Mouse (Mus musculus): Measurements from ENCODE around the gene Zfp459. TPM values are rescaled to one million over a fixed set of nuclear protein-coding genes. Genes with fewer than 3 reads are reported as not detected.
"Not testable (repeated sequence)": the region's sequence is repeated elsewhere in the genome, so short reads cannot be mapped to it uniquely, and the experiment has no call there.

The Zfp459 gene
- polyA plus RNA-seq (2015; fragmentation: Nextera tagmentation; extraction: Ambion mirVana) = 1.3 and 1.8 TPM in 2 replicates

- no peak within 1 kb of the TSS for H3K27ac ChIP-seq (replicated peaks)
- WGBS = 1% methylated on average over 22 of the region's 22 CpGs
- H3K27me3 ChIP-seq = no peaks in the 10 kb centered on the region
- H3K9me3 ChIP-seq = no peaks in the 10 kb centered on the region
- H3K4me1 ChIP-seq = peaks cover 9% of the 10 kb centered on the region; the same call in 1 of the 2 replicates
- no peaks in the 10 kb centered on the region for H3K36me3 ChIP-seq
- H3K4me3 ChIP-seq = peak within 1 kb of the TSS; percentile 49
- peak within 1 kb of the TSS; percentile 91 for H3K4me2 ChIP-seq (replicated peaks)
- peak within 1 kb of the TSS; percentile 53 for H3K9ac ChIP-seq (replicated peaks)
- ATAC-seq (replicated peaks) = peak; percentile 87
Measured at GRCm38 (mm10) chr13:67421207-67421857, at the start of gene Zfp459. Gene Zfp459, minus strand, starts transcription at chr13:67421418.

GRCm38 (mm10) chr13:67469274-67469673, 48.1 kb upstream of the Zfp459 start:
- H3K27ac ChIP-seq (replicated peaks) = no peak overlapping the region
- H3K4me2 ChIP-seq (replicated peaks) = no peak overlapping the region
- H3K27me3 ChIP-seq = no peaks in the 10 kb centered on the region
- ATAC-seq (replicated peaks) = no peak
- H3K4me1 ChIP-seq = no peaks in the 10 kb centered on the region
- H3K4me3 ChIP-seq = no peak overlapping the region
- 91% methylated on average over 3 of the region's 3 CpGs for WGBS
- no peaks in the 10 kb centered on the region for H3K9me3 ChIP-seq
- H3K9ac ChIP-seq (replicated peaks) = no peak overlapping the region
- peaks cover 16% of the 10 kb centered on the region for H3K36me3 ChIP-seq

GRCm38 (mm10) chr13:67463506-67464185, 42.4 kb upstream of the Zfp459 start:
- not testable (repeated sequence) for H3K4me2 ChIP-seq (replicated peaks)
- WGBS = 90% methylated on average over 3 of the region's 5 CpGs

GRCm38 (mm10) chr13:67452021-67452309, 30.7 kb upstream of the Zfp459 start:
- Histone ChIP-seq H3K4me1 (peaks cover 8% of the 10 kb centered on the region), H3K9ac (replicated peaks) (peak overlapping the region; percentile 34; the same call in 1 of the 2 replicates), H3K36me3 (0 out of 2 replicates have a peak, but pooled peaks cover 2% of the 10 kb centered on the region), H3K27me3 (no peaks in the 10 kb centered on the region), H3K27ac (replicated peaks) (no peak overlapping the region), H3K4me3 (peak overlapping the region; percentile 59), H3K9me3 (no peaks in the 10 kb centered on the region), H3K4me2 (replicated peaks) (peak overlapping the region; percentile 68)
- peak; percentile 47; the same call in 1 of the 2 replicates for ATAC-seq (replicated peaks)
- WGBS = 4% methylated on average over 3 of the region's 3 CpGs

More at GRCm38 (mm10) chr13:67463506-67464185, 42.4 kb upstream of the Zfp459 start:
- not testable (repeated sequence) for H3K4me1 ChIP-seq; H3K27me3 ChIP-seq; ATAC-seq (replicated peaks); H3K4me3 ChIP-seq; H3K27ac ChIP-seq (replicated peaks); H3K9me3 ChIP-seq; H3K36me3 ChIP-seq; H3K9ac ChIP-seq (replicated peaks)

- Histone ChIP-seq H3K9me3 (no peaks in the 10 kb centered on the region), H3K4me1 (peaks cover 8% of the 10 kb centered on the region), H3K9ac (replicated peaks) (peak within 1 kb of the TSS; percentile 55), H3K4me2 (replicated peaks) (peak within 1 kb of the TSS; percentile 68), H3K27ac (replicated peaks) (no peak within 1 kb of the TSS), H3K36me3 (peaks cover 6% of the 10 kb centered on the region), H3K27me3 (no peaks in the 10 kb centered on the region), H3K4me3 (peak within 1 kb of the TSS; percentile 59)
- ATAC-seq (replicated peaks) = peak; percentile 98
- 3% methylated on average over 20 of the region's 20 CpGs for WGBS
Measured at GRCm38 (mm10) chr13:67451172-67452020, 30.2 kb upstream of the Zfp459 start, which contains the start of gene Zfp874a. Gene Zfp874a, minus strand, starts transcription at chr13:67451624.

- not testable (repeated sequence) for H3K27ac ChIP-seq (replicated peaks); H3K9me3 ChIP-seq; H3K4me1 ChIP-seq; H3K9ac ChIP-seq (replicated peaks); H3K27me3 ChIP-seq; H3K4me3 ChIP-seq; ATAC-seq (replicated peaks); H3K4me2 ChIP-seq (replicated peaks)
- 95% methylated on average over 1 of the region's 3 CpGs for WGBS
- peaks cover 15% of the 10 kb centered on the region; the same call in 1 of the 2 replicates for H3K36me3 ChIP-seq
Measured at GRCm38 (mm10) chr13:67437095-67437494, 15.9 kb upstream of the Zfp459 start.

- H3K4me2 ChIP-seq (replicated peaks) = no peak overlapping the region
- no peak overlapping the region for H3K27ac ChIP-seq (replicated peaks)
- no peak for ATAC-seq (replicated peaks)
- no peak overlapping the region for H3K9ac ChIP-seq (replicated peaks)
- H3K36me3 ChIP-seq = no peaks in the 10 kb centered on the region
- 82% methylated on average over 3 of the region's 3 CpGs for WGBS
- H3K9me3 ChIP-seq = no peaks in the 10 kb centered on the region
- H3K4me1 ChIP-seq = no peaks in the 10 kb centered on the region
- no peaks in the 10 kb centered on the region for H3K27me3 ChIP-seq
- H3K4me3 ChIP-seq = no peak overlapping the region
Measured at GRCm38 (mm10) chr13:67428116-67428515, 6.9 kb upstream of the Zfp459 start.

- not testable (repeated sequence) for H3K36me3 ChIP-seq; H3K4me1 ChIP-seq; H3K4me3 ChIP-seq; H3K27me3 ChIP-seq; H3K4me2 ChIP-seq (replicated peaks); ATAC-seq (replicated peaks); H3K9ac ChIP-seq (replicated peaks); H3K9me3 ChIP-seq; H3K27ac ChIP-seq (replicated peaks)
Measured at GRCm38 (mm10) chr13:67425699-67426098, 4.5 kb upstream of the Zfp459 start.

- 78% methylated on average over 2 of the region's 2 CpGs for WGBS
- not testable (repeated sequence) for H3K27ac ChIP-seq (replicated peaks); H3K27me3 ChIP-seq; H3K4me1 ChIP-seq; H3K9me3 ChIP-seq; H3K9ac ChIP-seq (replicated peaks); H3K36me3 ChIP-seq; H3K4me3 ChIP-seq; ATAC-seq (replicated peaks); H3K4me2 ChIP-seq (replicated peaks)
Measured at GRCm38 (mm10) chr13:67422532-67422931, 1.3 kb upstream of the Zfp459 start.

GRCm38 (mm10) chr13:67420558-67421206, 536 bp downstream of the Zfp459 start:
- Histone ChIP-seq H3K9ac (replicated peaks) (peak overlapping the region; percentile 53), H3K9me3 (no peaks in the 10 kb centered on the region), H3K4me1 (peaks cover 9% of the 10 kb centered on the region; the same call in 1 of the 2 replicates), H3K4me2 (replicated peaks) (peak overlapping the region; percentile 91), H3K27me3 (no peaks in the 10 kb centered on the region), H3K4me3 (peak overlapping the region; percentile 49), H3K36me3 (no peaks in the 10 kb centered on the region), H3K27ac (replicated peaks) (no peak overlapping the region)
- WGBS = 32% methylated on average over 11 of the region's 11 CpGs
- peak; percentile 39 for ATAC-seq (replicated peaks)

GRCm38 (mm10) chr13:67416811-67417210, 4.4 kb downstream of the Zfp459 start:
- Histone ChIP-seq H3K27ac (replicated peaks) (no peak overlapping the region), H3K36me3 (no peaks in the 10 kb centered on the region), H3K9ac (replicated peaks) (no peak overlapping the region), H3K4me3 (no peak overlapping the region), H3K4me2 (replicated peaks) (no peak overlapping the region), H3K4me1 (peaks cover 9% of the 10 kb centered on the region; the same call in 1 of the 2 replicates), H3K27me3 (no peaks in the 10 kb centered on the region), H3K9me3 (no peaks in the 10 kb centered on the region)
- 89% methylated on average over 3 of the region's 3 CpGs for WGBS
- no peak for ATAC-seq (replicated peaks)

Measured in forebrain, embryonic 15.5 days (tissue).